Mouse (Mus musculus) urinary bladder, postnatal 36 days (tissue): ENCODE data around the gene Tfap2b.

ENCODE experiments used
- DNase-seq, 2 experiments: peaks; one replicate each; pipeline ENCODE4 v3.0.0; 2022; ENCODE audit warnings: low spot score in 2 of 2, mixed read lengths in 1 of 2

Tfap2b gene

DNA sequence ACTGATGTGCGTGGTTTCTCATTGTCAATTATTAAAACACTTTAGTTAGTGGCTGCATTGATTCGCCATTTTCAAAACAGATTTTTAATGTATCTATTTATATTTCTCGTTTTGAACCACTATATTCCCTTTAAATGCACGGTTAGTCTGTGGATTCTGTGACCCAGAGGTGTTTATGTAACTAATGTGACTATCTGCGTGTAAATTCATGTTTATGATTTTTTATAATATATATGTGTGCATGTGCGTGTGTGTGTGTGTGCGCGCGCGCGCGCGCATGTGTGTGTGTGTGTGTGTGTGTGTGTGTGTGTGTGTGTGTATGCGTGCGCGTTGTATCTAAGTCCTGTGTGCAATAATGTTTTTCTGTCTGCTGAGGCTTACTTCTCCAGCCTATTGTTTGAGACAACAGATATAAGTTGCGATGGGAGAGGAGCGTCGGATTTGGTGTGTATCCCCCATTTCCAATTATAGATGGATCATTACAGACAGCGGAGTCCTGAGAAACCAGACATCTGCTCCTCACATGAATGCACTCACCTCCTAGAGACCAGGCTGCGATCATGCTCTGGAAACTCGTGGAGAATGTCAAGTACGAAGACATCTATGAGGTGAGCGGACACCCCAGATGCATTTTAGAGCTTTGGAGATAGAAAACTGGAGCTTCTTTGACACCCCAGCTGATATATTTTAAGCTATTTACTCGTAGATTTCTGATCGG, at the start of gene Tfap2b:
TSS of gene Tfap2b (plus strand) at position 274 of the 718 bp plus-strand sequence.
- no peak for DNase-seq

DNA sequence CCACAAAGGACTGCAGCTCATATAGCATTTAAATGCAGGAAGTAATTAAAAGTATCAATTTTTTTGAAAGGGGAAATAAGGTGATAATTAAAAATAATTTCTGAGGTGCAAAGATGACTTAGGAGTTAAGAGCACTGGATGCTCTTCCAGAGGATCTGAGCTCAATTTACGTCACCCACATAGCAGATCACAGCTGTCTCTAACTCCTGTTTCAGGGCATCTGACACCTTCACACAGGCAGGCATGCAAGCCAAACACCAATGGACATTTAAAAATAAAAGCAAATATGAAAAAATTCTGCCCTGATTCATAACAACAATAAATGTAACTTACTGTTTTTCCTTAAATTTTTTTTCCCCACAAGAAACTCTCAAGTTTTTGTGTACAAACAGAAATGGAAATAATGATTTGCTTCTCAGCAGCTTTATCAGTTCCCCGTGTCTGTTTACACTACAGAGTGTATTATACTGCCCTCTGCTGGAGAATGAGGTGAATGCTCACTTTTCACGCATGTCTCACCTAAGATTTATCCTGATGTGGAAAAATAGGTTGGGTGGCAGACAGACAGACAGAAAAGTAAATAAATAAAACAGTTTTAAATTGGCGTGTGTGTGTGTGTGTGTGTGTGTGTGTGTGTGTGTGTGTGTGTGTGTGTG, 29.8 kb upstream of the Tfap2b start:
- no peak for DNase-seq

DNA sequence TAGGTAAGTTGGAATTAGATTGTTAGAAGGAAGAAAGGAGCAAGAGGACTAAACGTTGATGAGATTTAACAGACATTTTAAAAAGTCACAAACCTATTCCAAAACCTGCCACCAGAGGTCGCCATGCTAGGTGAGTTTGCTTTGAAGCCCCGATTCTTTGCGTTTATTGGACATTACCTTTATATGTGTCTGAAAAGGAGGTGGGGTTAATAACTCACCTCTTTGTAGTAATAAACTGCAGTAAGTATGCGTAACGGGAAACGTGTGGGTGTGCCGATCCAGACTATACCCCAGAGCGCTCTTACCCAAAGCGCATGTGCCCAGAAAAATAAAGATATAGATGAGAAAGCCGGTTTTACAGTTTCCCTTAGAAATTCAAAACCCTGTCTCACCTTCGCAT, 3.1 kb upstream of the Tfap2b start:
- no peak for DNase-seq

DNA sequence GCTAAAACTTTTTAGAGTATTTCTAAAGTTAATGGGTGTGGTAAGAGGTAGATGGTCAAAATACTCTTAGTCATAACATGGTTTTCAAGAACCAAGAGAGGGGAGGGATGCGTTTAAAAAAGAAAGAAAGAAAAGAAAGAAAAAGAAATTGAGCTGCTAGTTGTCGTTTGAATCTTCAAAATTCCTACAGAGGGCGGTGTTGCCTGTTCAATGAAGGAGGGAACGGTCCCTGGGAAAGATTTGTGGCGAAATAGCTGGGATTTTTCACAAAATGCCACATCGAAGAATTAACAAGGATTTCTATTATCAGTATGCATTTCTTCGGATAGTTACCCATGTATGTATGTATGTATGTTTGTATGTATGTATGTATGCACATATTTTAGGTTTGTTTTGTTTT, 2.5 kb upstream of the Tfap2b start:
- no peak for DNase-seq

DNA sequence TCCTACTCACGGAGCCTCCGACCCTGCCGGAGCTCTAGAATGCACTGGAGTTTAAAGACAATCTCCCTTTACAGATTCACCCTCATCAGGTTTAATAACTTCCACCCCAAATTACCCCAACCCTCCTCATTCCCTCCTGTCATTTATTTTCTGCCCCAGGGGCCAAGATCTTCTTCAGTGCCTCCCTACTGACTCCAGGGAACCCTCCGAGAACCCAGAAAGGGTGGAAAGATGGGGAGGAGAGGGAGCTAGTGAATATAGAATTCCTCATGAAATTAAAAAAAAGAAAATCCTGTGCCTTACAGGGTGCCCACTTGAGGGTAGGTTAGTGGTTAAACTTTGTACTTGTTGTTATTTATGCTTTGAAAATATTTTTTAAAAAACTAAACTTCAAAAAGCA, 1.1 kb upstream of the Tfap2b start:
- DNase-seq, result no peak

DNA sequence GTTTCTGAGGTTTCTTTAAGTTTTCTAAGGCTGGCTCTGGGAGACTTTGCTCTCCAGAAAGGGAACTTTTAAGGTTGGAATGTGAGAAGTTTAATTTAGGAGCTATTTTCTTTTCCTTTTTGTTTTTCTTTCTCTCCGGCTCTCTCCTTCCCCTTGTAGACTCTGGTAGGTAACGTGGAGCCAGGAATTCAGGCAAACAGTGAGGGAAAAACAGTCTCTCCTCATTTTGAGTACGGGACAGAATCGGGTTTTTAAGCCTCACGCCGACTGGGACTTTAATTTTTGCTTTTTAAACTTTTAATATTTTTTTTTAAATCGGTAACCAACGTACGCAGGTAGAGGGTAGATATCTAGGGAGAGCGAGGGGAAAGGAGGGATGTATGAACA, 638 bp downstream of the Tfap2b start:
- no peak for DNase-seq

DNA sequence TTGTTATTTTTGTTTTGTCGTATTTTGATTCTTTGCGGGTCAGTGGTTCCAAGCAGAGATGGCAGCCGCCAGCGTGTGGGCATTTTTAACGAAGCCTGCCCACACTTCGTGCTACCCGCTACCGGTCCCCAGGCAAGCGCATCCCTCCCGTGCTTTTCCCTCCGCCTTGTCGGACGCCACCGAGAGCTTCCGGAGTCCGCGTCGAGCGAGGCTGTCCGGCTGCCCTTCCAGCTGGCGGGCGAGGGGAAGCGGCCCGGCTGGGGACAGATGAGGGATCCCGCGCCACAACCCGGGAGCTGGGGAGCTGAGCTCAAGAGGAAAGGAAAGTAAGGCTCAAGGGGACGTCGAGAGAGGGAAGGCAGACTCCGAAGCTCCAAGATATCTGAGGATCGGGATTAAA, 1.1 kb downstream of the Tfap2b start:
- DNase-seq, result no peak

DNA sequence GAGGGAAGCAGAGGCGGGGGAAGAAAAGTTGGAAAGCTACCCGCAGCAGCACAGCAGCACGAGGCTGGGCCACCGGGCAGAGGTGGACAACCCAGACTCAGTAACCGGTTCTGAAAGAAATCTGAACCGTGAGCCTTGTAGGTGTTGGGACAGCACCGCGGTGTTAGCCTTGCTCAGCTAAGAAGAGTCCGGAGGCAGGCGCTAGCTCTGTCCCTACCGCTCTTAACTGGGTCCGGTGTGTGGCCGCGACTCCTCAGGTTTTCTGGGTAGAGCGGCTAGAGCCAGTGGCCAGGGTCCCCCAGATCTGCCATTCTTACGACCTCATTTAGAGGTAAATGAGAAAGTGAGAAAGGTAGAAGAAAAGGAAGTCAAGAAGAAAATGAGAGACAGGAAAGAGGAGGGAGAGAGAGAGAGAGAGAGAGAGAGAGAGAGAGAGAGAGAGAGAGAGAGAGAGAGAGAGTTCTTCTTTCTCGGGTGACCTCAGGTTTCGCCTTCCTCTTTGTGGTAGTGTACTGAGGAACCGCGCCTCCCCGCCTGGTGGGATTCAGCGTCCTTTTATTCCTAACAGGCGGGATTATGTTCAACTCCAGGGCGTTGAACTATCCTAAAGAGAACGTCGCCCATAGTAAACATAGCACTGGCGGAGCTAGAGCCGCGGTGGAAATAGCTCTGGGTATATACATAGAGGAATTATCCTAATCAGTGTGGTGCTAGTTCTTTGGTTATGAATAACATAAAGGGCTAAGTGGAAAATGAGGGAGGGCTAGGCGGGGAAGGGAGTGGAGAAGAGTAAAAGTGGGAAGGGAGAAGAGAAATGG, 1.7 kb downstream of the Tfap2b start:
- no peak for DNase-seq

DNA sequence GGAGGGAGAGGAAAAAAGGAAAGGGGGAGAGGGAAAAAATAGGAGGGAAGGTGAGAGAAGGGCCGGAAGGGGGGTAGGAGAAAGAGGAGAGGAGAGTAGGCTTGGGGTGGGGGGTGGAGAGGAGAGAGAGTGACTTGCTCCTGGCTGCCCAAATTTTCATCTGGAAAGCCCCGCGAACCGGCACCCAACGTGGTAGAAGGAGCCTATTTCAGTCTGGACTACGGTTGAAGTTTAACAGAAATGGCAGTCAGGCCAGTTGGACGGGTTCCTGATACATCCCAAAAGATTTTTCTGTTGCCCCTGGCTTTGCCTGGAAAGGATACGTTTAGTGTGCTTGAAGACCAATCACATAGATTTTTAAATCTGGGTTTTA, 2.3 kb downstream of the Tfap2b start:
- DNase-seq, result no peak

DNA sequence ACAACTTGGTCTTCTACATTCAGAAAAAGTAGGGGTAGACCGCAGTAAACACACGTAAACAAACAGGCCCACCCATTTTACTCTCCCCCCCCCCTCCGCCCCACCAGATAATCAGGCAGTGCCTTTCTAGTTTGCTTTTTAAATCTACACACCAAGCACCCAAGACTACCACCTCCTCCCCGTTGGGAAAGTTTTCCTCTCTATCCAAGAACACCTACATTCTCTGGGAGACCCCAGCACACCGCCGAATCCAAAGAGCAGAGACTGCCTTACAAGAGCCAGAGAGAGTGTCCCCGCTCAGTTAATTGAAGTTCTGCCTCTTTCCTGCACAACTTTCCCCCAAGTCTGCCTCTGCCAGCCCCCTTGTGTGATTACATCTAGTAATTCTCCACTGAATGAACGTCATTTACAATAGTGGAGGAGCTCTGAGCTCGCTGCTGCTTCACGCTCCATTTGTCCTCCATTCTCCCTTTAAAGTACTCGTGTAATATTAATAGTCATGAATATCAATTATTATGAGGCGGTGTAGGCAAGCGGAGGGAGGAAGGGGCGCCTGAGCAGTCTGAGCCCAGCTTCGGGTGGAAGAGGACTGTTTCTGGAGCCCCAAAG, 2.9 kb downstream of the Tfap2b start:
- no peak for DNase-seq

DNA sequence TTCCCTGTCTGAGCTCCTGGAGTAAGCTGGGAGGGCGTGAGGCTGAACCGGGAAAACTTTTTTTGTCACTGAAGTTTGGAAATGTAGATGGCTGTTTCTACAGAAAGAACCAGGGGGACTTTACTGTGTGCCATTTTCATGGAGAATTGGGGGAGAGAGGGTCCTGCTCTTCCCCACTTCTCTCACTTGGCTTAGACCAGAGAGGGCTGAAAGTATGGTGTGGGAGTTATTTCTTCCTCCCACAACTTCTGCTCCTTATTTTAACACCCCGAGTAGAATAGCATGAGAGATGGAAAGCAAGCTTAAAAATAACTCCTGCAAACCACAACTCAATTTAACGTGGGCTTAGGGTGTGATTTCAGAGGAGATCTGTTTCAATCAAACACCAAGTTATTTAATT, 4.0 kb downstream of the Tfap2b start:
- no peak for DNase-seq

DNA sequence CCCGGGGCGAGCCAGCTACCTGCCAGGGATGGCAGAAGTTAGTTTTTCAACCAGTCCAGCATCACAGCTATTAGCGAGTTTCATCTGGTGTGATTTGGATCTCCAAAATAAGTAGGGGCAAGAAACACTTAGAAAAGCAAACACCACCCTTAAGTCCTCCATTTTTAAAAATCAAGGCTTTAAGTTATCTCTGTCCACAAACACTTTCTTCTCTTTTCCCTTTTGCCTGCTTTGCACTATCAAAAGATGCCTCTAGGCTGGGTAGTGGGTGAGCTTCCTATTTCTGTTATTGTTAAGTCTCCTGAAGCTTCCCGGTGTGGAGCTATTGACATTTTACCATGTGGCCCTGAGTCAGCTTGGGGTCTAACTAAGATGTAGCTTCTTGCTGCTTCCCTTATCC, 4.5 kb downstream of the Tfap2b start:
- no peak for DNase-seq

DNA sequence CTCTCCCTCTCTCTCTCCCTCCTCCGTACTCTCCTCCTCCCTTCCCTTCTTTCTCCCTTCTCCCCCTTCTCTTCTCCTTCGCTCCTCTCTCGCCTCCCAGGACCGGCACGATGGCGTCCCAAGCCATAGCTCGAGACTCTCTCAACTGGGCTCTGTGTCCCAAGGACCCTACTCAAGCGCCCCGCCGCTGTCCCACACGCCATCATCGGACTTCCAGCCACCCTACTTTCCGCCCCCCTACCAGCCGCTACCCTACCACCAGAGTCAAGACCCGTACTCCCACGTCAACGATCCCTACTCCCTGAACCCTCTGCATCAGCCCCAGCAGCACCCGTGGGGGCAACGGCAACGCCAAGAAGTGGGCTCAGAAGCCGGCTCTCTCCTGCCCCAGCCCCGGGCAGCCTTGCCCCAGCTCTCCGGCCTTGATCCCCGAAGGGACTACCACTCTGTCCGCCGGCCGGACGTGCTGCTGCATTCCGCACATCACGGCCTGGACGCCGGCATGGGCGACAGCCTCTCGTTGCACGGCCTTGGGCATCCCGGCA, 5.2 kb downstream of the Tfap2b start:
- no peak for DNase-seq

DNA sequence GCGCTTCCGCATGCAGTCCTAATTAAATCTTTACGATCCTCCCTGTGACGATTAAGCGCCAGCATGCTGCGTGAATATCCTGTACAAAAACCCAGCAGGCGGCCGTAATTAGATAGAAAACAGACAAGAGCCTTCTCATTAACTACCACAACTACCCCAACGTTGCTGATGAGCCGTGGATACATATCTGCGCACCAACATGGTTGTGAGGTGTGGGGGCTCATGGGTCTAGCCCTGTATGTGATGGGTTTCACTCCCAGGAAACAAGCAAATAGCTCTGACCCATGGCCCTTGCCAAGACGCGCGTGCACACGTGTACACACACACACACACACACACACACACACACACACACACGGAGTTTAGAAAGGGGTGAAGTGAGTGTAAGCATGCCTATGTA, 8.7 kb downstream of the Tfap2b start:
- no peak for DNase-seq

DNA sequence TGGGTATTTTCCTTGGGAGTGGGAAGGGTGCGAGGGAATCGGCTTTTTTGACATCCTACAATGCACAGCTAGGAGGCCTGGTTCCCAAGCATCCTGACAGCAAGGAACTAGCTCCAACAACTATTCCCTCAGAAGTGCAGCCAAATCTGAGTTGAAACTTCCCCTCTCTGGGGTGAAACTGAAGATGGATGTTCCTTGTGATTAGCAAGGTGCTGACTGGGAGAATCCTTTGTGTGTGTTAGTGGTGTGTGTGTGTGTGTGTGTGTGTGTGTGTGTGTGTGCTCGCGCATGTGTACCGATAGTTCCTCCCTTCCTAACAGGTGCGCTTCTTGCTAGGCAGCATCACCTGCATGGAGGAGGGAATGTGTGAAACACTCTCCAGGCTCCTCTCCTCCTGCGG, 9.5 kb downstream of the Tfap2b start:
- DNase-seq, result no peak

DNA sequence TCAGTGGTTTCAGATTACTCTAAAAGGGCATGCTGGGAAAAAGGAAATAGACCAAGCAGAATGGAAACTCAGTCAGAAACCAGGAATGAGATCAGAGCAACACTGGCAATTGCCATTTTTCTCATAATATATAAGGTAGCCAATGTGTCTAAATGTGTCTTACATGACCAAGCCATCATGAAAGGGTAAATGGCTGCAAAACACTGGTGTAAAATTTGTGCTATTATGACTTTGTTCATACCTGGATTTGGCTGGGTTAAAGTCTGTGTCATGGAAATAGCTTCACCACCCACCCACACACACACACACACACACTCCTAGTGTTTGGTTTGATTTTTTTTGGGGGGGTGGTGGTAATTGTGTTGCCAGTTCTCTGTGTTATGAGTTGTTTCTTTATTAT, 10.7 kb downstream of the Tfap2b start:
- no peak for DNase-seq

DNA sequence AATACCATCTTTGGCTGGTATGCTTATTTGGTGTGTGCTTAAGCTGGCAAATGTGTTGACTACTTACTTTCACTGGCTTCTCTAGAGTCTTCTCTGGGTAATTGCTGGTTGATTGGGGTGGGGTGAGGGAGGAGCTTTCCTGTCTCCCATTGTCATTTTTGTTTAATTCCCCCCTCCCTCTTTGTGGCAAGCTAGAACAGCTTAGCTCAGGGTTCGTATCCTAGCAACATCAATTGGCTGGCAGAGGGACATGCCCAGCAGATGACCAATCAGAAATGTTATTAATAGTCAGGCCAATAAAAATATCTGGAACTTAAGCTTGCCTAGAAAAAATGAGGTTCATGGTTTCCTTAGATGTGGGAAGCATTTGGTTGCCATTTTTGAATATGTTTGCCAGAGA, 11.8 kb downstream of the Tfap2b start:
- no peak for DNase-seq

DNA sequence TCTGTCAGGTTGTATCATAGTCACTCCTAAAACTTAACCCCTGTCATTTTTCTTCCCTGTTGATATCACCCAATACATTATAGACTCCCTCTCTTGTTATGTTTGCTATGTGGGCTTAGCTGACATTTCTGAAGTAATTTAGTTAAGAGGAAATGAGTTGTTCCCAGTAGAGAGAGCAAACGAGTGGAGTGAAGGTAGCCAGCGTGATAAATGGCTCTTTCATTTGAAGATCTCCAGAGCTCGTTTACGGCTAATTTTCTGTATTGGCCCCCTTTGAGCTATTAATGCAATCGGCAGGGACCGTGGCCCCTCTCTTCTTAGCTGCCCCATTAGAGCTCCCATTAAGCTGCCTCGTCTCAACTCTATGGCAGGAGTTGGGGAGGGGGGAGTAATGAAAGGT, 12.9 kb downstream of the Tfap2b start:
- DNase-seq, result no peak

DNA sequence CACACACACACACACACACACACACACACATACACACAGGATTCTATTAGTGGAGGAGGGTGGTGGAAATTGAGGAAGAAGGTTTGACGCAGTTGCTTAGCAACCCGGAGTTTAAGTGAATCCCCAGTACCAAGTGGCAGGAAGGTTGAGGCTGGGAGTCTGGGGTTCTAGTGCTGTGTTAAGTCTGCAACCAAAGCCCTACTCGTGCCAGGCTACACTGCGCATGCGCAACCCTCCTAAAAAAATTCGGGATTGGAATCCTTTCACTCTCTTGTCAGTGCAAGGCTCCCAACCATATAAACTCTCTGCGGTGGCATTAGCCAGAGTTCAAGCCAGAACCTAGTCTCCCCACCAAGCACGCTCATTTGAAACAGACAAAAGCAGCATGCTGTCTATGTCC, 18.0 kb downstream of the Tfap2b start:
- no peak for DNase-seq

DNA sequence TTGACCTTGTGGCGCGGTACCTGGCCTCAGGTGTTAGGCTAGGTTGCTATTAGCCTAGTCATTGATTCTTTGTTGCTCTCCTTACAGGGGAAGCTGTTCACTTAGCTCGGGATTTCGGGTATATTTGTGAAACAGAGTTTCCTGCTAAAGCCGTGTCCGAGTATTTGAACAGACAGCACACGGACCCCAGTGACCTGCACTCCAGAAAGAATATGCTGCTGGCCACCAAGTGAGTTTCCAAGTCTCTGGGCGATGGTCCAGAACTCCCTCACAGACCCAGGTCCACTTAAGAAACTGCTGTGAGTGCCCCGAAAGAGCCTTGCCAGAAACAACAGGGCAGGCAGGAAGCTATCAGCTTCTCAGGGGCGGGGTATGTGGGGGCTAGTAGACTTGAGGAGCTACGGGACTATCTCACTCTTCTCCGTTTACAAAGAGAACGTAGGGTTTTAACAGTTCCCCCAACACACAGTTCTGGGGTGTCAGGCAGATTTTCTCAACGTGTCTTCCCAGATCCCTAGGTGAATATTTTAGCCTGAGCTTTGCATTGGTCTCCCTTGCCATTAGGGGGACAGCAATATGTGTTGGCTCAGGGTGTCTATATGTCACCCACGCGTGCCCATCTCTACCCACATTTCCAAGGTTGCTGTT, 22.3 kb downstream of the Tfap2b start:
- no peak for DNase-seq

DNA sequence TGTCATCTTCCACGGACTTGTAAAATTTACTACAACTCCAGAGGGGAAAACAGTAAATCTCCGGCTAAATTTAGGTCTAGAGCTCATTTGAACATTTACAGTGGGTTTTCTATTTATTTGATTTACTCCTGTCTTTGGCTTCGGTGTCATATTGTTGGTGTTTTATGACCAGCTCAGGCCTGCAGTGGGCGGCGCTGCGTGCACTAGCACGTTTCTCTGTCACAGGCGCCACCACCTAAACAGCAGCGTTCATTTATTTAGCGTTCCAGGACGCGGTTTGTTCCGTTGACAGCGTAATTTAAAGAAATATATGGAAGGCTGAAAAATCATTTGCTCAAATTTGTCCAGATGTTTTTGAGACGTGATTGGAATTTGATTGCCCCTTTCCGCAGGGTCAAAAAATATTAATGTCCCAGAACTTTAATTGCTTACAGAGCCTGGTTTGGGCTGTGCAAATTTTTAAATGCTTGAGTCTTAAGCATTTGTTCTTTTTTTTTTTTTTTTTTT, 22.9 kb downstream of the Tfap2b start:
- no peak for DNase-seq

DNA sequence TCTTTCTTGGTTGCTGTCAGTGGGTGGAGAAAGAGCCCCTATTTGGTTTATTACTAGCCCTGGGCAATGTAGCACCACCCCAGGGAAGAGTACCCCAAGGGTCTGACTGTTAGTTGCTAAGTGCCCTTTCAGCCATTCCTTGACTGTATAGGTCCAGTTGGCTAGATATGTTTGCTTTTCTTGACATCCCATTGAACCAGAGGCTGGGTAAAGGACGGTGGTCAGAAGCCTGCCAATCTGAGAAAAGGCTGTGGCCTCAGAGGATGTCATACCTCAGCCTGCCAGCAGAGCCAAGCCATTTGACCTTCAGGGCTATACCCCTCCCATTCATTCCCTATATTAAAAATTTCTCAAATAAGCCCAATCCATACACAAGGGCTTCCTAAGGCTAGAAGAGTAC, 24.0 kb downstream of the Tfap2b start:
- DNase-seq, result no peak
